Mouse (Mus musculus) bone marrow, adult 2 months (tissue): ENCODE measurements at regions not wholly inside any gene's neighbourhood (a gene's known extent, or its start where the extent isn't known, plus 50 kb on each side); places are given as distances from the start of the nearest gene placed in this dataset.
"Not testable (repeated sequence)": the region's sequence is repeated elsewhere in the genome, so short reads cannot be mapped to it uniquely, and the experiment has no call there.

Experiments
- H3K27ac ChIP-seq: fragments of 200-500 bp; 2 replicates; pipeline ENCODE4 v1.5.1; 2012; ENCODE audit warnings: low read depth, mild to moderate bottlenecking, control low read depth, inconsistent platforms, low read length; ENCODE audit not compliant: control insufficient read depth, poor library complexity, insufficient read depth
- H3K4me1 ChIP-seq: fragments of 200-500 bp; 2 replicates; pipeline ENCODE4 v1.6.1; 2011; ENCODE audit warnings: low read length; ENCODE audit not compliant: control insufficient read depth, insufficient read depth
- H3K4me3 ChIP-seq: fragments of 200-500 bp; replicated peaks from 2 replicates; pipeline ENCODE3; 2011; ENCODE audit warnings: mild to moderate bottlenecking, low read depth, low read length, control low read depth; ENCODE audit not compliant: control insufficient read depth
- CTCF ChIP-seq: fragments of 200-500 bp; IDR thresholded peaks from 2 replicates; pipeline ENCODE4 v1.5.1; 2011; ENCODE audit warnings: low read length, control low read depth; ENCODE audit not compliant: control insufficient read depth, insufficient read depth
- POLR2A ChIP-seq: fragments of 200-500 bp; IDR thresholded peaks from 2 replicates; pipeline ENCODE4 v1.6.1; 2011; ENCODE audit warnings: low read depth, mild to moderate bottlenecking, control low read depth, low read length, borderline replicate concordance; ENCODE audit not compliant: control insufficient read depth
- WGBS: fragments of 180-500 bp; shearing (Covaris S2); methylation state at CpG from one replicate; pipeline ENCODE4 v1.1.7; 2018; 5-methylcytosine and 5-hydroxymethylcytosine counted together

DNA sequence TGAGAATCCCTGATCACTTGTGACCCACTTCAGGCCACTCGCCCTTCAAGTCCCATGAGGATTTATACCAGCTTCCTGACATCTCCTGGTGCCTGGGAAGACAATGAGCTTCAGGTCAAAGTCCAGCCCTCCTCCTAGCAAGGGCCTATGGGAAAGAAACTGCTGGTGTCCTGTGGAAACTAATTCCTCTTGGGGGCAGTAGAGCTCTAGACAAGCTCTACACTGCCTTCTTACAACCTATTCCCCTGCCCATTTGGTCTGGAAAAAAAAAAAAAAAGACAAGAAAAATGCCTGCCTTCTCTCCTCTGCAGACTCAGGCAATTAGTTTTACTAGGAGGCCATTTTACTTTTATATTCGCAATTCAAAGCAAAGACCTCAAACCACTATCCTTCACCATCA, 132.6 kb upstream of the Olfr1324 start:
- Histone ChIP-seq H3K4me3 (no peak overlapping the region), H3K4me1 (no peaks in the 10 kb centered on the region), H3K27ac (no peak overlapping the region)
- TF ChIP-seq POLR2A (no peak), CTCF (no peak)
- WGBS = 51% methylated on average over 2 of the region's 2 CpGs

DNA sequence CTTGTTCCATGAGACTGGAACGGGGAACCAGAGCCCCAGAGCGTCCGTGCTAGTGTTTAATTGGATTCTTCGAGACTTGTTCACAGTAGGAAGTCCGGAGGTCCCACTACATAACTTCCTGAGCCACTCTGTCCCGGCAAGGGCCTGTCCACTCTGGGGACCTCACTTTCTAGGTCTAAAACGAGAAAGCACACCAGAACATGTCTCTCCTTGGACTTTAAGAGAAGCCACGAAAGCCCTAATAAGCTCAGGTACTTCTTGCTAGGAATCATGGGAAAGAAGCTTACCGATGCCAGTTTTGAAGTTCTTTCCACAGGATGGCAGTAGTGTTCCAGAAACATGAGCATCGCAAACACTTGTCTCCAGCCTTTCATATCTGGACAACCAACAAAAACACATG, 122.0 kb upstream of the Olfr1324 start:
- no peaks in the 10 kb centered on the region for H3K4me1 ChIP-seq
- TF ChIP-seq POLR2A (no peak), CTCF (no peak)
- no peak overlapping the region for H3K4me3 ChIP-seq
- WGBS = 56% methylated on average over 10 of the region's 10 CpGs
- H3K27ac ChIP-seq = no peak overlapping the region

DNA sequence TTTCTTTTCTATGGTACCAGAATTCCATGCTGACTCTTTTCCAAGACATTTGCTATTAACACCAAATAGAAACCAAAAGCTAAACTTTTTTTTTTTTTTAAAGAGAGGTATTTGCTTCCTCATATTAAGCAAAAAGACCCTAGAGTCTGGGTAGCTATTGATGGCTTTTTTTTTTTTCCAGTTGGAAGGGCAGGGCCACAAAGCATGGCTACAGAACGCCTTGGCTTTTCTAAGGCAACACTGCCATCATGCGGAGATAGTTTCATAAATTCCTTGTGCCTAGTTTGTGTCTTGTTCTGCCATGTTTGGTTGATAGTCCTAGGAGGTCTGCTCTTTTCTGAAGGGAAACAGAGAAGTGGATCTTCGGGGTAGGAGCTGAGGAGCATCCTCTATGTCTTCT, 121.4 kb upstream of the Olfr1324 start:
- Histone ChIP-seq H3K27ac (no peak overlapping the region), H3K4me3 (no peak overlapping the region), H3K4me1 (no peaks in the 10 kb centered on the region)
- TF ChIP-seq POLR2A = no peak
- no peak for TF ChIP-seq CTCF
- WGBS = 47% methylated on average over 3 of the region's 3 CpGs

DNA sequence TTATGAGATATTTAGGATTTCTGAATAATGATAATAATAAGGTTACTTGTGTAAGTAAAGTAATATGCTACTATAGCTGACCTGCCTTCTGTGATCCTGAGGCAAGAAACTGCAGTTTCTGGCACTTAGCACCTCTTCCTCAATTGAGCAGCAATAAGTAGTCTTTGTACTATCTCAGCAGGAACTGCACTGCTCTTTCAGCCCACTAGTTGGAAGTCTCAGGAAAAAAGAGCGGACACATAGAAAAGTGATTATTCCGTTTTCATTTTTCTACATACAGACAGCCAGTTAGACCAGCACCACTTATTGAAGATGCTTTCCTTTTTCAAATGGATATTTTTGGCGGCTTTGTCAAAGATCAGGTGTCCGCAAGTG, 109.5 kb upstream of the Olfr1324 start:
- not testable (repeated sequence) for H3K4me1 ChIP-seq, H3K4me3 ChIP-seq, H3K27ac ChIP-seq
- 36% methylated on average over 4 of the region's 4 CpGs for WGBS

DNA sequence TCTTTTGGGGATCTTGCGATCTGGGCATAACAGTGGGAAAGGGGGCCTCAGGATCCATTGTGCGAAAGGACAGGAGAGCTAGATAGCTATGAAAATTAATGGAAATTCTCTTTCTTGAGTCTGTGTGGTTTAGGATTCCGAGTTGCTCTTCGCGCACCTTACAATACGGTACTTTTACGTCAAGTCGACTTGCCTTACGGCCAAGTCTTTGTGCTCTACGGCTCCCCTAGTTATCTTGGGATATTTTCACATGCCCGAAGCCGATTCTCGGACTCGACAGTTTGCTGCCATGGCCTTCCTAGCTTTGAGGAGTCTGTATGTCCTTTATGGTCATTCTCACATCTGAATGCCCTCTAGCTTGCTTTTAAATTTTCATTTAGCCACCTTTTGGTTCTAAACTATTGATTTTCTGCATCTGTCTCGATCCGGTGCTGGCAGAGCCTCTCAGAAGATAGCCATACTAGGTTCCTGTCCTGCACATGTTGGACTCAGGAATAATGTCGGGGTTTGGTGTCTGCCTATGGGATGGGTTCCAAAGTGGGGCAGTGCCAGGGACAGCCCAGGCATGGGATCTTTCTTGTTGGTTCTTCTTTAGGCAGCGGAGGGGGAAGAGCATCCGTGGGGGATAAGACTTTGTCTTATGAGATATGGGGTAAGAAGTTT, 109.0 kb upstream of the Olfr1324 start:
- Histone ChIP-seq H3K27ac (no peak overlapping the region), H3K4me3 (peak overlapping the region; percentile 54), H3K4me1 (no peaks in the 10 kb centered on the region)
- TF ChIP-seq CTCF = no peak
- no peak for TF ChIP-seq POLR2A
- 45% methylated on average over 19 of the region's 19 CpGs for WGBS

DNA sequence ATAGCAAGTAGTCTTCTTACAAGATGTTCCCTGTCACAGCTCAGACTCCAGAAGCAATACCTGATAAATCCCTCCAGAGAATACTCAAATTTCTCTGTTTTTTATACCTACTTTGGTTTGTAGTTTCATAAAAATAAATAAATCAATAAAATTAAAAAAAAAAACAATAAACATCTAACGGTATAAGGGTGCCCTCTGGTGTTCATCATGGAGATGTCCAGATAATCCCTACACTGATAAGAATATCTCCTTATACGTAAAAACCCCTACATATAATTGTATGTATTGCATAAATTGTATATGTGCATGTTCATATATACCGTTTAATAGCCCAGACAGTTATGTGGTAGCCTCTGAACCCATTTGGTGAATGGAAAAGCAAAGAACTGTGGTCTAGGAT, 75.7 kb upstream of the Olfr1324 start:
- H3K4me3 ChIP-seq = no peak overlapping the region
- no peak for TF ChIP-seq CTCF
- TF ChIP-seq POLR2A = no peak
- H3K27ac ChIP-seq = no peak overlapping the region
- H3K4me1 ChIP-seq = no peaks in the 10 kb centered on the region
- WGBS = 15% methylated on average over 3 of the region's 3 CpGs

DNA sequence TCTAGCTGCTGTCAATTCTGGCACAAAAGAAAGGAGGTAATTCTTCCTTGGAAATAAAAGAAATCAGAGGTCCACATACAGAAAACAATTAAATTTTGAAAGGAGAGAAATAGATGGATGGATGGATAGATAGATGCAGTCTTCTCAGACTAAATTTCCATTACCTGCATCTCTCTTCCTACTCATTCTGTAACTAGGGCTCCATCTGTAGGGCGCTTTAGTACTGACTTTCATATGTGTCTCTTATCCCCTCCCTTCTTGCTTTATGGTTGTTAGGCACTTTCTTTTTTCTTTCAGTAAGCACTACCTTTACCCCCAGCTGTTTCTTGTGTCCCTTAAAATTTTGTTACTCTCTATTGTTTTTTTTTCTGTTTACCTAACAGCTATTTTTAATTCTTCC, 72.9 kb upstream of the Olfr1324 start:
- Histone ChIP-seq H3K4me3 (no peak overlapping the region), H3K4me1 (no peaks in the 10 kb centered on the region), H3K27ac (no peak overlapping the region)
- WGBS = 35% methylated on average over 1 of the region's 1 CpGs
- TF ChIP-seq CTCF (no peak), POLR2A (no peak)

DNA sequence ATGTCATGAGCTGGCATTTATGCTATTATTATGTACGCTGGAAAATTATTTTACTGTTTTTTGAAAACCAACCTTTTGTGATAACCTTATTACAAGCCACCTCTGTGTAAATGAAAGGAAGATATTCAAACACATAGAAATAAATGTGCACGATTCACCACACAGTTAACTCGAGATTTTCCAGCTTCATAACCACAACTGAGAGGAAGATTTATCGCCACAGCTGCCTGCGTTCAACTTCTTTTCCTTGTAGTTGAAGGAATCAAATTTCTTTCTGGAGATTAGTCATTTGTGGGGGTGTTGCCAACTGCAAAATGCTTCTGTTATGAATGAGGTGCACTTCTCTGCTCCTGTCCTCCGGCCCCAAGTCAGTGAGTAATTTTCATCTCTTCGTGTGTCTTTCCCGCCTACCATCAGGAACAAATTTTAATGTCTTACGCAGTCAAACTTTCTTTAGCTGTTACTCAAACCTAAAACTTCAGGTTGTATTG, 62.2 kb upstream of the Olfr1324 start:
- H3K4me1 ChIP-seq, H3K4me3 ChIP-seq, H3K27ac ChIP-seq: not testable (repeated sequence)
- WGBS = 71% methylated on average over 9 of the region's 9 CpGs
